Mouse (Mus musculus): ENCODE results near the gene Sema5a. TPM values are rescaled to one million over a fixed set of nuclear protein-coding genes. Genes with fewer than 3 reads are reported as not detected.

Gene Sema5a
- polyA plus RNA-seq, 1 experiment: 1.3 TPM

- Histone ChIP-seq H3K27ac (ENCODE audit: control insufficient read depth, insufficient read depth, low read length) (no peak overlapping the region), H3K36me3 (ENCODE audit: control insufficient read depth, insufficient read depth, low read length) (no peaks in the 10 kb centered on the region), H3K4me3 (ENCODE audit: control insufficient read depth, insufficient read depth, low read length) (no peak overlapping the region), H3K27me3 (ENCODE audit: control insufficient read depth, insufficient read depth, low read length) (no peaks in the 10 kb centered on the region), H3K4me1 (replicated peaks; ENCODE audit: control insufficient read depth, insufficient read depth, low read length) (no peaks in the 10 kb centered on the region)
- WGBS: 91% methylated on average over 3 of the region's 3 CpGs
- TF ChIP-seq POLR2A (IDR thresholded peaks at IDR 0.05; ENCODE audit: control insufficient read depth, extremely low read depth, insufficient read depth, low read length, poor library complexity): no peak
- TF ChIP-seq CTCF (IDR thresholded peaks at IDR 0.05; ENCODE audit: borderline replicate concordance, control insufficient read depth, extremely low read depth, insufficient read depth, low read length, poor library complexity): no peak
- no peak for DNase-seq
Observed at GRCm38 (mm10) chr15:32380311-32380710, 135.7 kb downstream of the Sema5a start.

- TF ChIP-seq POLR2A (IDR thresholded peaks at IDR 0.05; ENCODE audit: control insufficient read depth, extremely low read depth, insufficient read depth, low read length, poor library complexity): no peak
- TF ChIP-seq CTCF (IDR thresholded peaks at IDR 0.05; ENCODE audit: borderline replicate concordance, control insufficient read depth, extremely low read depth, insufficient read depth, low read length, poor library complexity): no peak
- no peaks in the 10 kb centered on the region for H3K4me1 ChIP-seq (replicated peaks; ENCODE audit: control insufficient read depth, insufficient read depth, low read length)
- no peak overlapping the region for H3K27ac ChIP-seq (ENCODE audit: control insufficient read depth, insufficient read depth, low read length)
- H3K27me3 ChIP-seq (ENCODE audit: control insufficient read depth, insufficient read depth, low read length): no peaks in the 10 kb centered on the region
- DNase-seq: no peak
- no peak overlapping the region for H3K4me3 ChIP-seq (ENCODE audit: control insufficient read depth, insufficient read depth, low read length)
- H3K36me3 ChIP-seq (ENCODE audit: control insufficient read depth, insufficient read depth, low read length): no peaks in the 10 kb centered on the region
- WGBS: 90% methylated on average over 4 of the region's 4 CpGs
Observed at GRCm38 (mm10) chr15:32382930-32383481, 138.4 kb downstream of the Sema5a start.

DNA sequence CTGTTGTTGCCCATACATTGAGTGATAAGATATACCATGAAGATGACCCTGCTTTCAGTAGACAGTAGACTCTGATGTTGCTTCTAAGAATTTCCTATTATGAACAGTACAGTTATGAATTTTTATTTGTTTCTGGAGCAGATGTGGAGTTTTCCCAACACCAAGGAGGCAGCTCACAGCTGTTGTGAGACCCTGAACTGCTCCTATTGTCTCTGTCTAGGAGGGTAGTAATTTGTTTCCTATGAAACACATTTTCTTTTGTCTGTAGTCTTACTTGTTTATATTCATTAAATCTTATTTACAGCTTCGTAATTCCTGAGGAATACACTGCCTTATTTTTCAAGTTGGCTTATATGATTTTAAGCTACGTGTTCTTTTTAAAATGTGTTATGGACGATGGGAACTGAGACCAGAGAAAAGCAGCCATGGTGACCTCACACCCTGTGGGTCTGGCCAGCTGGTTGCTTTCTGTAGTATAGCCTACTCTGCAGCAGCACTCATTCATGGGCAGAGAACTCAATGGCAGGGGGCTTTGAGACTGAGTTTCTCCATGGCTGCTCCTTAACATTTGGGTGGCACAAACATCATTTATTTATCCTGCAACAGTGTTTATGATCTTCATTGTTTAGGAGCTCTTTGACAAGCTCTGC lies 151.8 kb downstream of the Sema5a start:
- no peaks in the 10 kb centered on the region for H3K27me3 ChIP-seq (ENCODE audit: control insufficient read depth, insufficient read depth, low read length)

DNA sequence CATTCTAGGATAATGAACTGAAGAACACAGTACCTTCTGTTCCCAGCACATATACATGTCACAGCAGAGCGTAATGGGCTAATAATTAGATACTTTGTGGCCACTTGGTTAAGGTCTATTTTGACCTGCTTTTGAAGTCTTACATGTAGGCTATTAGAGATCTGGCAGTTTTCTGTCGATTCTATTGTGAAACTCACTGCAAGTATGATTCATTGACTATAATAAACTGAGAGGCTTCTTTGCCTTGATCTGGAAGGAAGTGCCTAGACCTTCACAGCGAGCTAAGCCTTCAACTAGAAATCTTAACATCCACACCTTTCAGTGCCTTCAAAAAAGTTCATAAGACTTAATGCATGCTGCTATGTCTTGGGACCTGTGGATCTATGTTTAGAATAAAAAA lies 152.5 kb downstream of the Sema5a start:
- Histone ChIP-seq H3K36me3 (ENCODE audit: control insufficient read depth, insufficient read depth, low read length) (no peaks in the 10 kb centered on the region), H3K27ac (ENCODE audit: control insufficient read depth, insufficient read depth, low read length) (no peak overlapping the region), H3K4me1 (replicated peaks; ENCODE audit: control insufficient read depth, insufficient read depth, low read length) (no peaks in the 10 kb centered on the region), H3K27me3 (ENCODE audit: control insufficient read depth, insufficient read depth, low read length) (no peaks in the 10 kb centered on the region), H3K4me3 (ENCODE audit: control insufficient read depth, insufficient read depth, low read length) (no peak overlapping the region)
- TF ChIP-seq POLR2A (IDR thresholded peaks at IDR 0.05; ENCODE audit: control insufficient read depth, extremely low read depth, insufficient read depth, low read length, poor library complexity) (no peak), CTCF (IDR thresholded peaks at IDR 0.05; ENCODE audit: borderline replicate concordance, control insufficient read depth, extremely low read depth, insufficient read depth, low read length, poor library complexity) (no peak)
- 79% methylated on average over 3 of the region's 3 CpGs for WGBS
- DNase-seq: no peak

More for the DNA sequence above, 151.8 kb downstream of the Sema5a start:
- no peaks in the 10 kb centered on the region for H3K36me3 ChIP-seq (ENCODE audit: control insufficient read depth, insufficient read depth, low read length)
- no peak overlapping the region for H3K27ac ChIP-seq (ENCODE audit: control insufficient read depth, insufficient read depth, low read length)
- DNase-seq: no peak
- 90% methylated on average over 3 of the region's 3 CpGs for WGBS
- TF ChIP-seq POLR2A (IDR thresholded peaks at IDR 0.05; ENCODE audit: control insufficient read depth, extremely low read depth, insufficient read depth, low read length, poor library complexity): no peak
- no peak for TF ChIP-seq CTCF (IDR thresholded peaks at IDR 0.05; ENCODE audit: borderline replicate concordance, control insufficient read depth, extremely low read depth, insufficient read depth, low read length, poor library complexity)
- no peaks in the 10 kb centered on the region for H3K4me1 ChIP-seq (replicated peaks; ENCODE audit: control insufficient read depth, insufficient read depth, low read length)
- H3K4me3 ChIP-seq (ENCODE audit: control insufficient read depth, insufficient read depth, low read length): no peak overlapping the region

DNA sequence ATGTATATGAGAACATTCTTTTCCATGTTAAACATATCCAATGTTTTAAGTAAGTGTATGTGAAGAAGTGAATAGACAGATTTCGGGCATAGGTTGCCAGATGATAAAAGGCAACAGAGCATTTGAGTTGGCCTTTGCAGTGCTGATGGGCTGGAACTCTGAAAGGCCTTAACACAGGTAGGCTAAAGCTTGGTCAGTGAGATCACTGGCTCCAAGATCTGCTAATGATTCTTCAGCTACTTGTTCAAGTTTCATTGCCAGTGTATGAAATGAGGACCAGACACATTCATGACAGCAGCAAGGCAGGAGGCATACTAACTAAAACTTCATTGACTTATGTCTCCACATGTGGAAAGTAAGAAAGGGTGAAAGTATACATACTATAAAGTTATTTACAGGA lies 154.1 kb downstream of the Sema5a start:
- TF ChIP-seq CTCF (IDR thresholded peaks at IDR 0.05; ENCODE audit: borderline replicate concordance, control insufficient read depth, extremely low read depth, insufficient read depth, low read length, poor library complexity) (no peak), POLR2A (IDR thresholded peaks at IDR 0.05; ENCODE audit: control insufficient read depth, extremely low read depth, insufficient read depth, low read length, poor library complexity) (no peak)
- Histone ChIP-seq H3K27me3 (ENCODE audit: control insufficient read depth, insufficient read depth, low read length) (no peaks in the 10 kb centered on the region), H3K4me3 (ENCODE audit: control insufficient read depth, insufficient read depth, low read length) (no peak overlapping the region), H3K4me1 (replicated peaks; ENCODE audit: control insufficient read depth, insufficient read depth, low read length) (no peaks in the 10 kb centered on the region), H3K27ac (ENCODE audit: control insufficient read depth, insufficient read depth, low read length) (no peak overlapping the region), H3K36me3 (ENCODE audit: control insufficient read depth, insufficient read depth, low read length) (no peaks in the 10 kb centered on the region)
- DNase-seq: no peak
- WGBS: 86% methylated on average over 1 of the region's 1 CpGs

- no peak for DNase-seq
- WGBS: 90% methylated on average over 5 of the region's 5 CpGs
- Histone ChIP-seq H3K36me3 (ENCODE audit: control insufficient read depth, insufficient read depth, low read length) (no peaks in the 10 kb centered on the region), H3K4me1 (replicated peaks; ENCODE audit: control insufficient read depth, insufficient read depth, low read length) (no peaks in the 10 kb centered on the region), H3K27ac (ENCODE audit: control insufficient read depth, insufficient read depth, low read length) (no peak overlapping the region), H3K4me3 (ENCODE audit: control insufficient read depth, insufficient read depth, low read length) (no peak overlapping the region), H3K27me3 (ENCODE audit: control insufficient read depth, insufficient read depth, low read length) (no peaks in the 10 kb centered on the region)
- TF ChIP-seq POLR2A (IDR thresholded peaks at IDR 0.05; ENCODE audit: control insufficient read depth, extremely low read depth, insufficient read depth, low read length, poor library complexity): no peak
- no peak for TF ChIP-seq CTCF (IDR thresholded peaks at IDR 0.05; ENCODE audit: borderline replicate concordance, control insufficient read depth, extremely low read depth, insufficient read depth, low read length, poor library complexity)
Observed at GRCm38 (mm10) chr15:32401909-32402527, 157.4 kb downstream of the Sema5a start.
